Mouse (Mus musculus) kidney, embryonic 14.5 days (tissue): Measurements from ENCODE around the gene Cfap126. TPM values are rescaled to one million over a fixed set of nuclear protein-coding genes. Genes with fewer than 3 reads are reported as not detected.
"Not testable (repeated sequence)": the region's sequence is repeated elsewhere in the genome, so short reads cannot be mapped to it uniquely, and the experiment has no call there.

Experiments
- ATAC-seq: fragments of 200-750 bp; cut with Nextera tagmentation; 2 replicates; pipeline ENCODE4 v1.8.0; 2017; ENCODE audit warnings: moderate number of reproducible peaks, mild to moderate bottlenecking, moderate TSS enrichment, moderate library complexity; ENCODE audit not compliant: low FRiP score, low TSS enrichment
- H3K27ac ChIP-seq: fragments of 300-500 bp; sonication (generic); 2 replicates; pipeline ENCODE4 v1.5.1; 2014; ENCODE audit warnings: low read depth, mild to moderate bottlenecking, low read length, moderate library complexity, mixed read lengths
- H3K27me3 ChIP-seq: fragments of 300-500 bp; sonication (generic); 2 replicates; pipeline ENCODE4 v1.6.1; 2014; ENCODE audit warnings: mild to moderate bottlenecking, low read length; ENCODE audit not compliant: control insufficient read depth, insufficient read depth
- H3K36me3 ChIP-seq: fragments of 300-500 bp; sonication (generic); 2 replicates; pipeline ENCODE4 v1.6.1; 2014; ENCODE audit warnings: low read length, mixed read lengths; ENCODE audit not compliant: control insufficient read depth, insufficient read depth
- H3K4me1 ChIP-seq: fragments of 300-500 bp; sonication (generic); 2 replicates; pipeline ENCODE4 v1.6.1; 2014; ENCODE audit warnings: low read length, mixed read lengths; ENCODE audit not compliant: control insufficient read depth, insufficient read depth
- H3K4me2 ChIP-seq: fragments of 300-500 bp; sonication (generic); replicated peaks from 2 replicates; pipeline ENCODE4 v1.6.1; 2014; ENCODE audit warnings: low read depth, mild to moderate bottlenecking, low read length
- H3K4me3 ChIP-seq: fragments of 300-500 bp; sonication (generic); 2 replicates; pipeline ENCODE4 v1.5.1; 2014; ENCODE audit warnings: mild to moderate bottlenecking, low read length
- H3K9ac ChIP-seq: fragments of 300-500 bp; sonication (generic); 2 replicates; pipeline ENCODE4 v1.6.1; 2014; ENCODE audit warnings: low read depth, mild to moderate bottlenecking, low read length, moderate library complexity
- H3K9me3 ChIP-seq: fragments of 300-500 bp; sonication (generic); 2 replicates; pipeline ENCODE4 v1.6.1; 2016; ENCODE audit warnings: low read length; ENCODE audit not compliant: control insufficient read depth
- WGBS: fragments of 180-500 bp; shearing (Covaris S2); extraction: QIAGEN DNeasy Blood & Tissue Kit; methylation state at CpG from one replicate; pipeline ENCODE4 v1.1.7; 2014; 5-methylcytosine and 5-hydroxymethylcytosine counted together
- polyA plus RNA-seq: library from polyadenylated mRNA; unstranded; fragments of >200 nt; fragmentation: Nextera tagmentation; extraction: Ambion mirVana; gene quantifications from 2 replicates; pipeline ENCODE4 v1.2.1, GENCODE M21; 2014

Cfap126 gene
- polyA plus RNA-seq, 1 experiment from 2014 or later: 2.9 TPM

- H3K4me2 ChIP-seq: no peak overlapping the region
- 51% methylated on average over 7 of the region's 7 CpGs for WGBS
- H3K4me1 ChIP-seq: no peaks in the 10 kb centered on the region
- H3K9me3 ChIP-seq: no peaks in the 10 kb centered on the region
- H3K4me3 ChIP-seq: no peak overlapping the region
- ATAC-seq: peak; percentile 73; the same call in 1 of the 2 replicates
- H3K27me3 ChIP-seq: no peaks in the 10 kb centered on the region
- H3K27ac ChIP-seq: no peak overlapping the region
- no peak overlapping the region for H3K9ac ChIP-seq
- peaks cover 51% of the 10 kb centered on the region for H3K36me3 ChIP-seq
These were observed 15.5 kb downstream of the Cfap126 start for GRCm38 (mm10) chr1:171129251-171129650.

DNA sequence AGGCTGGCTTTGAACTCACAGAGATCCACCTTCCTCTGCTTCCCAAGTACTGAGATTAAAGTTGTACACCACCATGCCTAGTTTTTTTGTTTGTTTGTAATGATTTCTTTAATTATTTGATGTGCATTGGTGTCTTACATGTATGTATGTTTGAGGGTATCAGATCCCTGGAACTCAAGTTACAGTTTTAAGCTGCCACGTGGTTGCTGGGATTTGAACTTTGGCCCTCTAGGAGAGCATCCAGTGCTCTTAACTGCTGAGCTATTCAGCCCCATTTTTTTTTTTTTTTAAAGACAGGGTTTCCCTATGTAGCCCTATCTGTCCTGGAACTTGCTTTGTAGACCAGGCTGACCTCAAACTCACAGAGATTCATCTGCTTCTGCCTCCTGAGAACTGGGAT is 17.3 kb downstream of the Cfap126 start:
- H3K9me3 ChIP-seq: no peaks in the 10 kb centered on the region
- H3K27ac ChIP-seq: no peak overlapping the region
- H3K9ac ChIP-seq: no peak overlapping the region
- H3K4me2 ChIP-seq: no peak overlapping the region
- H3K36me3 ChIP-seq: peaks cover 68% of the 10 kb centered on the region
- H3K4me1 ChIP-seq: no peaks in the 10 kb centered on the region
- H3K4me3 ChIP-seq: no peak overlapping the region
- no peaks in the 10 kb centered on the region for H3K27me3 ChIP-seq
- no peak for ATAC-seq
- 89% methylated on average over 1 of the region's 1 CpGs for WGBS

DNA sequence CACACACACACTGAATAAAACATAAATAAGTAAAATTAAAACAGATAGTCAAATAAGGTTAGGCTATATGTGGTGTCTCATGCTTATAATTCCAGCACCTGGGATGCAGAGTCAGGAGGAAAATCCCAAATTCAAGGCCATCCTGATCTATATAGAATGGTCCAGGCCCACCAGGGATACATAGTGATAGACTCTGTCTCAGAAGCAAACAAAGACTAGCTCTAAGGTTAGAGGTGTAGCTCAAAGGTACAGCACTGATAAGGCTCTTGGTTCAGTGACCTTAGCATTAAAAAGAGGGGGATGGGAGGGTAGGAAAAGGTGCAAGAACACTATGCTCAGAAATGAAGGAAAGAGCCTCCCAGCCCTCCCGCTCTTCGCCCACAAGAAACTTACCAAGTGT is 21.9 kb downstream of the Cfap126 start:
- H3K36me3 ChIP-seq: peaks cover 75% of the 10 kb centered on the region
- 98% methylated on average over 2 of the region's 2 CpGs for WGBS
- no peak overlapping the region for H3K9ac ChIP-seq
- ATAC-seq: no peak
- H3K4me2 ChIP-seq: no peak overlapping the region
- no peaks in the 10 kb centered on the region for H3K4me1 ChIP-seq
- H3K9me3 ChIP-seq: no peaks in the 10 kb centered on the region
- H3K27me3 ChIP-seq: no peaks in the 10 kb centered on the region
- no peak overlapping the region for H3K27ac ChIP-seq
- H3K4me3 ChIP-seq: no peak overlapping the region

- H3K4me2 ChIP-seq, H3K4me3 ChIP-seq, H3K4me1 ChIP-seq, H3K9ac ChIP-seq, H3K27ac ChIP-seq, H3K27me3 ChIP-seq, H3K9me3 ChIP-seq, ATAC-seq: not testable (repeated sequence)
- 94% methylated on average over 8 of the region's 8 CpGs for WGBS
- peaks cover 81% of the 10 kb centered on the region for H3K36me3 ChIP-seq
These were observed 23.9 kb downstream of the Cfap126 start for GRCm38 (mm10) chr1:171137486-171138155.

GRCm38 (mm10) chr1:171142981-171143380 is 29.3 kb downstream of the Cfap126 start:
- peaks cover 50% of the 10 kb centered on the region for H3K36me3 ChIP-seq
- H3K4me3 ChIP-seq, H3K27me3 ChIP-seq, H3K4me2 ChIP-seq, ATAC-seq, H3K9me3 ChIP-seq, H3K27ac ChIP-seq, H3K9ac ChIP-seq, H3K4me1 ChIP-seq: not testable (repeated sequence)
- WGBS: 86% methylated on average over 9 of the region's 11 CpGs

DNA sequence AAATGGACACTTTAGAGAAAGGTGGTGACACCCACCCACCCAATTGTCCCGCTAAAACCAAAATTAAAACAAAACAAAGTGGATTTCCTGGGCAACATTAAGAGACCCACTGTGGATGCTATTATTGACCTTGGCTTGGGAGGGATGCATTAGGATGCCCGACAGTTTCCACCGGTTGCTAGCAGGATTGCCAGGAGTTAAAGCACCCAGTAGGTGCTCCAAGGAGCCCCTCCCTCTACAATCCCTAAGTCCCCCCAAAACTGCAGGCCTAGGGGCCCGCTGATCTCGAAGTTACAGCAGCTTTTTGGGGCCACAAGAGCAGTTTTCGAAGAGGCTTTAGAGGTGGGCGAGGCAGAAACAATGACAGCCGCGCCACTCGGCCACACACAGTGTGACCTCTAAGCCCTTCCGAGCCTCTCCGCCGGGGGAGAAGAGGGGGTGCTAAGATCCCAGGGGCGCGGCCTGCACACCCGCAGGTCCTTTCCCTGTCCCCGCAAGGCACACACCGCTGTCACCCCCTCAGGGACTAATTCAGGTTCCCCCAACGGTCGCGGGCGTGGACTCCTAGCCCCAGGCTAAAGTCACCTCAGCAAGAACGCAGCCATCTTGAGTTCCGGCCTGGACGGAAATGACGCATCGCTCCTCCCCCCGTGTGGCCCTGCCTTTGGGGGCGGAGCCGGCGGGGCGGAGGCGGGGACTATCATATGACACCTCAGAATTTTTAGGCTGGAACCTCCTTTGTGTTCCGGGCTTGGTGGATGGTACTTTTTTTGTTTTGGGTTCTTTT is 36.4 kb downstream of the Cfap126 start, which contains the start of the genes Sdhc and Mpz:
Gene Sdhc (minus strand): TSS at position 630 of the 787 bp plus-strand sequence.
Gene Mpz (plus strand): TSS at position 738 of the 787 bp plus-strand sequence.
- under 1% methylated on average over 32 of the region's 34 CpGs for WGBS
- Histone ChIP-seq H3K27me3 (no peaks in the 10 kb centered on the region), H3K36me3 (peaks cover 4% of the 10 kb centered on the region; the same call in 1 of the 2 replicates), H3K4me1 (no peaks in the 10 kb centered on the region), H3K4me2 (peak within 1 kb of the TSS; percentile 72), H3K9me3 (no peaks in the 10 kb centered on the region), H3K4me3 (peak within 1 kb of the TSS; percentile 80), H3K9ac (peak within 1 kb of the TSS; percentile 79), H3K27ac (peak within 1 kb of the TSS; percentile 63; the same call in 1 of the 2 replicates)
- ATAC-seq: peak; percentile 95

- 3% methylated on average over 18 of the region's 18 CpGs for WGBS
- peak overlapping the region; percentile 80 for H3K4me3 ChIP-seq
- H3K4me1 ChIP-seq: no peaks in the 10 kb centered on the region
- H3K27me3 ChIP-seq: no peaks in the 10 kb centered on the region
- no peaks in the 10 kb centered on the region for H3K36me3 ChIP-seq
- H3K4me2 ChIP-seq: peak overlapping the region; percentile 68
- peak; percentile 30; the same call in 1 of the 2 replicates for ATAC-seq
- H3K9ac ChIP-seq: peak overlapping the region; percentile 54
- H3K9me3 ChIP-seq: no peaks in the 10 kb centered on the region
- H3K27ac ChIP-seq: peak overlapping the region; percentile 59; the same call in 1 of the 2 replicates
These were observed 37.2 kb downstream of the Cfap126 start for GRCm38 (mm10) chr1:171150838-171151391.

- Histone ChIP-seq H3K4me2 (no peak overlapping the region), H3K4me1 (no peaks in the 10 kb centered on the region), H3K9me3 (no peaks in the 10 kb centered on the region), H3K27ac (no peak overlapping the region), H3K4me3 (no peak overlapping the region), H3K9ac (no peak overlapping the region), H3K36me3 (no peaks in the 10 kb centered on the region), H3K27me3 (peaks cover 5% of the 10 kb centered on the region; the same call in 1 of the 2 replicates)
- WGBS: 75% methylated on average over 4 of the region's 4 CpGs
- no peak for ATAC-seq
These were observed 38.2 kb downstream of the Cfap126 start for GRCm38 (mm10) chr1:171151966-171152365.
